ENCODE assay signal across 8 mouse cellular contexts in genomic region chr4:62582365-62583264, GRCm38 (mm10). TPM values are rescaled to one million over a fixed set of nuclear protein-coding genes. Genes with fewer than 3 reads are reported as not detected.
A peak's percentile ranks its signal among the peaks of the same experiment; 100 is the strongest.
DNase-seq lines count a peak whose midpoint lies in the region; ATAC-seq and TF ChIP-seq lines count a peak whose summit lies in the region.

No protein-coding gene starts in this region.

- H3K27ac ChIP-seq in embryonic facial prominence, embryonic 13.5 days, result peak overlapping the region; percentile 39; the same call in 1 of the 2 replicates
- peak overlapping the region; percentile 83 for H3K27ac ChIP-seq in hindbrain, embryonic 14.5 days
- peak overlapping the region; percentile 93 for H3K27ac ChIP-seq in midbrain, embryonic 10.5 days (replicated peaks)
- H3K27ac ChIP-seq in stomach, postnatal 0 days (replicated peaks), result no peak overlapping the region

- H3K4me2 ChIP-seq in embryonic facial prominence, embryonic 13.5 days, result peak overlapping the region; percentile 78
- H3K4me2 ChIP-seq in hindbrain, embryonic 14.5 days (replicated peaks), result peak overlapping the region; percentile 95
- H3K4me2 ChIP-seq in stomach, postnatal 0 days (replicated peaks; ENCODE audit: low read depth), result peak overlapping the region; percentile 80

- H3K27me3 ChIP-seq in embryonic facial prominence, embryonic 13.5 days, result peaks cover 40% of the 10 kb centered on the region
- H3K27me3 ChIP-seq in hindbrain, embryonic 14.5 days (ENCODE audit: control insufficient read depth, insufficient read depth, low read length), result no peaks in the 10 kb centered on the region
- H3K27me3 ChIP-seq in midbrain, embryonic 10.5 days (ENCODE audit: low read depth, poor library complexity, severe bottlenecking), result peaks cover 41% of the 10 kb centered on the region
- no peaks in the 10 kb centered on the region for H3K27me3 ChIP-seq in stomach, postnatal 0 days (ENCODE audit: control insufficient read depth, insufficient read depth, low read length)

- peak; percentile 28; the same call in 1 of the 2 replicates for ATAC-seq in embryonic facial prominence, embryonic 13.5 days (ENCODE audit: insufficient number of reproducible peaks, insufficient read depth, low FRiP score, low TSS enrichment, low read depth)
- peak; percentile 91 for ATAC-seq in hindbrain, embryonic 14.5 days (ENCODE audit: low FRiP score)
- peak; percentile 46; the same call in 1 of the 2 replicates for ATAC-seq in stomach, postnatal 0 days (ENCODE audit: low FRiP score, low TSS enrichment)

- peak overlapping the region; percentile 46 for H3K4me3 ChIP-seq in embryonic facial prominence, embryonic 13.5 days
- H3K4me3 ChIP-seq in hindbrain, embryonic 14.5 days (replicated peaks; ENCODE audit: low read length), result peak overlapping the region; percentile 47
- H3K4me3 ChIP-seq in midbrain, embryonic 10.5 days, result peak overlapping the region; percentile 71
- H3K4me3 ChIP-seq in stomach, postnatal 0 days (ENCODE audit: low read depth, low read length), result peak overlapping the region; percentile 45

- peak; percentile 37 to 64 for DNase-seq in adrenal gland, adult (ENCODE audit: inconsistent age in 2 of 2, low spot score in 1 of 2)
- DNase-seq in adrenal gland, adult 8-10 months, result no peak
- peak; percentile 67 for DNase-seq in Muller cell, postnatal 12 days (ENCODE audit: inconsistent ontology term)
- DNase-seq in hindbrain, embryonic 14.5 days (ENCODE audit: low spot score), result peak; percentile 80
- peak; percentile 29 to 53 for DNase-seq in left cerebral cortex, adult 8-10 months (ENCODE audit: low spot score in 2 of 2)
- DNase-seq in midbrain, embryonic 10.5 days (ENCODE audit: low spot score), result no peak
- DNase-seq in stomach, postnatal 0 days (ENCODE audit: low spot score), result peak; percentile 31

- peaks cover 19% of the 10 kb centered on the region for H3K4me1 ChIP-seq in embryonic facial prominence, embryonic 13.5 days
- H3K4me1 ChIP-seq in hindbrain, embryonic 14.5 days (replicated peaks; ENCODE audit: control insufficient read depth, insufficient read depth, low read length), result peaks cover 30% of the 10 kb centered on the region
- peaks cover 34% of the 10 kb centered on the region for H3K4me1 ChIP-seq in midbrain, embryonic 10.5 days
- H3K4me1 ChIP-seq in stomach, postnatal 0 days (replicated peaks; ENCODE audit: control insufficient read depth, insufficient read depth), result peaks cover 8% of the 10 kb centered on the region; the same call in 1 of the 2 replicates

- TF ChIP-seq EP300 in stomach, postnatal 0 days (optimal IDR thresholded peaks at IDR 0.05), result no peak

- WGBS in embryonic facial prominence, embryonic 13.5 days, result 19% methylated on average over 18 of the region's 18 CpGs
- WGBS in hindbrain, embryonic 14.5 days, result 16% methylated on average over 18 of the region's 18 CpGs
- 37% methylated on average over 18 of the region's 18 CpGs for WGBS in midbrain, embryonic 10.5 days
- WGBS in stomach, postnatal 0 days, result 23% methylated on average over 18 of the region's 18 CpGs

- no peaks in the 10 kb centered on the region for H3K36me3 ChIP-seq in embryonic facial prominence, embryonic 13.5 days
- H3K36me3 ChIP-seq in hindbrain, embryonic 14.5 days (replicated peaks; ENCODE audit: control insufficient read depth, insufficient read depth), result no peaks in the 10 kb centered on the region
- no peaks in the 10 kb centered on the region for H3K36me3 ChIP-seq in midbrain, embryonic 10.5 days
- no peaks in the 10 kb centered on the region for H3K36me3 ChIP-seq in stomach, postnatal 0 days (ENCODE audit: control insufficient read depth, insufficient read depth, low read length)

- H3K9me3 ChIP-seq in embryonic facial prominence, embryonic 13.5 days, result no peaks in the 10 kb centered on the region
- no peaks in the 10 kb centered on the region for H3K9me3 ChIP-seq in hindbrain, embryonic 14.5 days (ENCODE audit: control insufficient read depth, low read length)
- H3K9me3 ChIP-seq in midbrain, embryonic 10.5 days (replicated peaks), result no peaks in the 10 kb centered on the region
- H3K9me3 ChIP-seq in stomach, postnatal 0 days (ENCODE audit: control insufficient read depth, low read length), result no peaks in the 10 kb centered on the region

- TF ChIP-seq CTCF in stomach, postnatal 0 days (IDR thresholded peaks at IDR 0.05; ENCODE audit: low read depth), result no peak

- H3K9ac ChIP-seq in embryonic facial prominence, embryonic 13.5 days, result peak overlapping the region; percentile 63
- H3K9ac ChIP-seq in hindbrain, embryonic 14.5 days, result peak overlapping the region; percentile 65
- H3K9ac ChIP-seq in stomach, postnatal 0 days (ENCODE audit: low read length), result peak overlapping the region; percentile 32

RNA-seq across cellular contexts. Expression of gene Rgs3, which starts 23.0 kb away (rescaled TPM):
- total RNA-seq in adrenal gland, adult 8-10 months (2022), result 10 to 100 TPM; 30.0 to 44.5 (median 38.0) TPM
- polyA plus RNA-seq in embryonic facial prominence, embryonic 13.5 days (2015; fragmentation: Nextera tagmentation; extraction: Ambion mirVana), result 50.8 and 53.2 TPM in 2 replicates
- 35.2 and 42.9 TPM in 2 replicates for polyA plus RNA-seq in hindbrain, embryonic 14.5 days (2014; fragmentation: Nextera tagmentation; extraction: Ambion mirVana)
- total RNA-seq in left cerebral cortex, adult 8-10 months (2022), result 10 to 100 TPM; 30.4 to 34.1 (median 32.8) TPM
- 29.4 and 41.1 TPM in 2 replicates for polyA plus RNA-seq in midbrain, embryonic 10.5 days (2016; fragmentation: Nextera tagmentation; extraction: Ambion mirVana)
- 26.4 and 30.0 TPM in 2 replicates for polyA plus RNA-seq in stomach, postnatal 0 days (2015; fragmentation: Nextera tagmentation; extraction: Ambion mirVana)

RNA-seq across cellular contexts. Expression of gene 4933430I17Rik, which starts 57.4 kb away (rescaled TPM):
- 1 to 10 TPM in 1 of 4 experiments, under 1 TPM in 3; 0.35 to 1.3 (median 0.47) TPM for total RNA-seq in adrenal gland, adult 8-10 months (2022)
- polyA plus RNA-seq in embryonic facial prominence, embryonic 13.5 days (2015; fragmentation: Nextera tagmentation; extraction: Ambion mirVana), result 0.39 and 0.49 TPM in 2 replicates
- 0.24 and 0.76 TPM in 2 replicates for polyA plus RNA-seq in hindbrain, embryonic 14.5 days (2014; fragmentation: Nextera tagmentation; extraction: Ambion mirVana)
- under 1 TPM; 0.35 to 0.73 (median 0.44) TPM for total RNA-seq in left cerebral cortex, adult 8-10 months (2022)
- 1.5 and 1.7 TPM in 2 replicates for polyA plus RNA-seq in midbrain, embryonic 10.5 days (2016; fragmentation: Nextera tagmentation; extraction: Ambion mirVana)
- 0.18 and 0.35 TPM in 2 replicates for polyA plus RNA-seq in stomach, postnatal 0 days (2015; fragmentation: Nextera tagmentation; extraction: Ambion mirVana)

RNA-seq across cellular contexts. Expression of gene Pole3, which starts 57.7 kb away (rescaled TPM):
- total RNA-seq in adrenal gland, adult 8-10 months (2022), result 10 to 100 TPM; 55.6 to 59.0 (median 58.2) TPM
- 94.5 and 99.0 TPM in 2 replicates for polyA plus RNA-seq in embryonic facial prominence, embryonic 13.5 days (2015; fragmentation: Nextera tagmentation; extraction: Ambion mirVana)
- polyA plus RNA-seq in hindbrain, embryonic 14.5 days (2014; fragmentation: Nextera tagmentation; extraction: Ambion mirVana), result 52.7 and 58.3 TPM in 2 replicates
- 10 to 100 TPM; 27.6 to 29.5 (median 28.3) TPM for total RNA-seq in left cerebral cortex, adult 8-10 months (2022)
- polyA plus RNA-seq in midbrain, embryonic 10.5 days (2016; fragmentation: Nextera tagmentation; extraction: Ambion mirVana), result 140 and 142 TPM in 2 replicates
- polyA plus RNA-seq in stomach, postnatal 0 days (2015; fragmentation: Nextera tagmentation; extraction: Ambion mirVana), result 52.4 and 55.5 TPM in 2 replicates

Comparison
In these comparisons a context has a peak if more than half of its experiments do, and no peak if none do; other contexts are left out.
1. DNase-seq: peak in adrenal gland, adult (2 of 2), Muller cell, postnatal 12 days (single experiment), hindbrain, embryonic 14.5 days (single experiment), left cerebral cortex, adult 8-10 months (2 of 2) and stomach, postnatal 0 days (single experiment); none in adrenal gland, adult 8-10 months (single experiment) and midbrain, embryonic 10.5 days (single experiment).
2. ATAC-seq: peak in every context shown above with its lines; median percentile 91 in hindbrain, embryonic 14.5 days; 46 in stomach, postnatal 0 days; 28 in embryonic facial prominence, embryonic 13.5 days.
3. Peak in every context shown above with its lines, with median percentiles within 50 percentile points of each other: H3K4me2 ChIP-seq, H3K4me3 ChIP-seq and H3K9ac ChIP-seq.